Mouse (Mus musculus): ENCODE data around the gene Olfr247.

GRCm38 (mm10) chr10:129949000-129949399, 26.9 kb downstream of the Olfr247 start, which contains the start of gene Olfr818:
- TF ChIP-seq MYOD1 (IDR thresholded peaks at IDR 0.05; ENCODE audit: control insufficient read depth, insufficient read length, low read depth), result no peak
- no peak for TF ChIP-seq CTCF (IDR thresholded peaks at IDR 0.05; ENCODE audit: control insufficient read depth, insufficient read depth, insufficient read length)
- TF ChIP-seq USF1 (IDR thresholded peaks at IDR 0.05; ENCODE audit: low read depth), result no peak
- no peak for TF ChIP-seq MYOG (IDR thresholded peaks at IDR 0.05; ENCODE audit: control insufficient read depth, extremely low read depth, insufficient read length)
- no peak for TF ChIP-seq FOSL1 (IDR thresholded peaks at IDR 0.05; ENCODE audit: insufficient read depth, low read length, poor library complexity, severe bottlenecking)
- TF ChIP-seq CEBPB (IDR thresholded peaks at IDR 0.05; ENCODE audit: low read depth), result no peak
